Mouse (Mus musculus): ENCODE data around the gene Scfd2. TPM values are rescaled to one million over a fixed set of nuclear protein-coding genes. Genes with fewer than 3 reads are reported as not detected.

Gene Scfd2
- total RNA-seq, 2 experiments from 2014 or later, result 29.3 to 32.7 TPM

- intact Hi-C loops (cut with DNase I), result no loop called here
- no peak for DNase-seq (ENCODE audit: low spot score in 2 of 2)
Observed at GRCm38 (mm10) chr5:74469620-74470019, 61.9 kb downstream of the Scfd2 start.

GRCm38 (mm10) chr5:74467753-74468152, 63.8 kb downstream of the Scfd2 start:
- no peak for DNase-seq (ENCODE audit: low spot score in 2 of 2)
- intact Hi-C loops (cut with DNase I), result no loop called here

- DNase-seq (ENCODE audit: low spot score in 2 of 2), result no peak
- intact Hi-C loops (cut with DNase I), result no loop called here
Observed at GRCm38 (mm10) chr5:74456759-74457158, 74.8 kb downstream of the Scfd2 start.

- intact Hi-C loops (cut with DNase I), result no loop called here
- no peak for DNase-seq (ENCODE audit: low spot score in 2 of 2)
Observed at GRCm38 (mm10) chr5:74455510-74456269, 75.9 kb downstream of the Scfd2 start.

GRCm38 (mm10) chr5:74455094-74455493, 76.5 kb downstream of the Scfd2 start:
- DNase-seq (ENCODE audit: low spot score in 2 of 2), result no peak
- intact Hi-C loops (cut with DNase I), result no loop called here

- intact Hi-C loops (cut with DNase I), result no loop called here
- no peak for DNase-seq (ENCODE audit: low spot score in 2 of 2)
Observed at GRCm38 (mm10) chr5:74450977-74451376, 80.6 kb downstream of the Scfd2 start.

GRCm38 (mm10) chr5:74447517-74448334, 83.8 kb downstream of the Scfd2 start:
- intact Hi-C loops (cut with DNase I), result no loop called here
- no peak for DNase-seq (ENCODE audit: low spot score in 2 of 2)

GRCm38 (mm10) chr5:74445861-74446260, 85.7 kb downstream of the Scfd2 start:
- DNase-seq (ENCODE audit: low spot score in 2 of 2), result no peak
- intact Hi-C loops (cut with DNase I), result no loop called here

- intact Hi-C loops (cut with DNase I), result no loop called here
- no peak for DNase-seq (ENCODE audit: low spot score in 2 of 2)
Observed at GRCm38 (mm10) chr5:74438353-74438752, 93.2 kb downstream of the Scfd2 start.

GRCm38 (mm10) chr5:74433580-74434147, 97.9 kb downstream of the Scfd2 start:
- intact Hi-C loops (cut with DNase I), result loop anchor here (5.0 kb wide), 2 partner anchors 121 to 724 kb away; no protein-coding TSS in a partner anchor
- peak; percentile 70 to 81 for DNase-seq (ENCODE audit: low spot score in 2 of 2)

GRCm38 (mm10) chr5:74432879-74433539, 98.5 kb downstream of the Scfd2 start:
- intact Hi-C loops (cut with DNase I), result loop anchor here (5.0 kb wide), 2 partner anchors 121 to 724 kb away; no protein-coding TSS in a partner anchor
- DNase-seq (ENCODE audit: low spot score in 2 of 2), result no peak

- no peak for DNase-seq (ENCODE audit: low spot score in 2 of 2)
- intact Hi-C loops (cut with DNase I), result no loop called here
Observed at GRCm38 (mm10) chr5:74420615-74421132, 110.9 kb downstream of the Scfd2 start.

GRCm38 (mm10) chr5:74412557-74412956, 119.0 kb downstream of the Scfd2 start:
- intact Hi-C loops (cut with DNase I), result no loop called here

GRCm38 (mm10) chr5:74404887-74405286, 126.7 kb downstream of the Scfd2 start:
- DNase-seq (ENCODE audit: low spot score in 2 of 2), result no peak
- intact Hi-C loops (cut with DNase I), result no loop called here

More at GRCm38 (mm10) chr5:74412557-74412956, 119.0 kb downstream of the Scfd2 start:
- DNase-seq (ENCODE audit: low spot score in 2 of 2), result no peak

GRCm38 (mm10) chr5:74404083-74404482, 127.5 kb downstream of the Scfd2 start:
- no peak for DNase-seq (ENCODE audit: low spot score in 2 of 2)
- intact Hi-C loops (cut with DNase I), result no loop called here

GRCm38 (mm10) chr5:74402626-74403025, 128.9 kb downstream of the Scfd2 start:
- intact Hi-C loops (cut with DNase I), result no loop called here
- DNase-seq (ENCODE audit: low spot score in 2 of 2), result no peak

- intact Hi-C loops (cut with DNase I), result no loop called here
- no peak for DNase-seq (ENCODE audit: low spot score in 2 of 2)
Observed at GRCm38 (mm10) chr5:74391806-74392205, 139.8 kb downstream of the Scfd2 start.

- no peak for DNase-seq (ENCODE audit: low spot score in 2 of 2)
- intact Hi-C loops (cut with DNase I), result no loop called here
Observed at GRCm38 (mm10) chr5:74391346-74391745, 140.2 kb downstream of the Scfd2 start.

GRCm38 (mm10) chr5:74388849-74389248, 142.7 kb downstream of the Scfd2 start:
- no peak for DNase-seq (ENCODE audit: low spot score in 2 of 2)
- intact Hi-C loops (cut with DNase I), result no loop called here

All from left cerebral cortex, postnatal 14 days (tissue).